Mouse (Mus musculus): ENCODE data around the gene Tbc1d2. TPM values are rescaled to one million over a fixed set of nuclear protein-coding genes. Genes with fewer than 3 reads are reported as not detected.
"Not testable (repeated sequence)": the region's sequence is repeated elsewhere in the genome, so short reads cannot be mapped to it uniquely, and the experiment has no call there.

Tbc1d2 gene
- polyA plus RNA-seq, 1 experiment from 2014 or later: 0.60 TPM

DNA sequence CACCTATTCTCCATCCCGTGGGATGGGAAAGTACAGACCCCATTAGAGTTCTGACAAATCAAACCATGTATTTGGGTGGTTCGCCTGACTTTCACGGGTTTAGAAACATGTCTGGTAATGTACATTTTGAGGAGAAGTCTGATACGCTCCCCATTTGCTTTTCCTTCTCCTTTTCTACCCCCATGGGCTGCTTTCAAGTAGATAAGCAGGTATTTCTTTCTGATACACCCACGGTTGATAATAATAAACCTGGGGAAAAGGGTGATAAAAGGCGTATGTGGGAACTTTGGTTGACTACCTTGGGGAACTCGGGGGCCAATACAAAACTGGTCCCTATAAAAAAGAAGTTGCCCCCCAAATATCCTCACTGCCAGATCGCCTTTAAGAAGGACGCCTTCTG, 68.0 kb downstream of the Tbc1d2 start:
- not testable (repeated sequence) for H3K9ac ChIP-seq (ENCODE audit: low read length); H3K4me1 ChIP-seq (ENCODE audit: control insufficient read depth, insufficient read depth, low read length); H3K4me2 ChIP-seq; H3K4me3 ChIP-seq (ENCODE audit: low read depth, low read length); DNase-seq (ENCODE audit: low spot score, missing footprints); H3K9me3 ChIP-seq (ENCODE audit: control insufficient read depth, low read length); H3K27me3 ChIP-seq (ENCODE audit: control insufficient read depth, insufficient read depth, low read length); H3K27ac ChIP-seq (ENCODE audit: low read depth, low read length); ATAC-seq (ENCODE audit: low FRiP score); H3K36me3 ChIP-seq (ENCODE audit: control insufficient read depth, insufficient read depth, low read length)
- 87% methylated on average over 9 of the region's 9 CpGs for WGBS

DNA sequence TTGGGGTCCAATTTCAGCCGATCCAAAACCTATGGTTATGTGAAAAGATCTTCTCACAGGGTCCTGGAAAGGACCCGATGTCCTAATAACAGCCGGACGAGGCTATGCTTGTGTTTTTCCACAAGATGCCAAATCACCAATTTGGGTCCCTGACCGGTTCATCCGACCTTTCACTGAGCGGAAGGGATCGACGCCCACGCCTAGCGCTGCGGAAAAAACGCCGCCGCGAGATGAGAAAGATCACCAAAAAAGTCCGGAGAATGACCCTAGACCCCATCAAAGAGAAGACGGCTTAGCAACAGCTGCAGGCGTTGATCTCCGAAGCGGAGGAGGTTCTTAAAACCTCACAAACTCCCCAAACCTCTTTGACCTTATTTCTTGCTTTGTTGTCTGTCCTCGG, 68.4 kb downstream of the Tbc1d2 start:
- not testable (repeated sequence) for H3K36me3 ChIP-seq (ENCODE audit: control insufficient read depth, insufficient read depth, low read length); ATAC-seq (ENCODE audit: low FRiP score); H3K27ac ChIP-seq (ENCODE audit: low read depth, low read length); H3K4me3 ChIP-seq (ENCODE audit: low read depth, low read length); H3K4me2 ChIP-seq; H3K9me3 ChIP-seq (ENCODE audit: control insufficient read depth, low read length); H3K27me3 ChIP-seq (ENCODE audit: control insufficient read depth, insufficient read depth, low read length); H3K4me1 ChIP-seq (ENCODE audit: control insufficient read depth, insufficient read depth, low read length); H3K9ac ChIP-seq (ENCODE audit: low read length); DNase-seq (ENCODE audit: low spot score, missing footprints)
- 91% methylated on average over 22 of the region's 22 CpGs for WGBS

- not testable (repeated sequence) for H3K4me1 ChIP-seq (ENCODE audit: control insufficient read depth, insufficient read depth, low read length); H3K4me2 ChIP-seq; H3K27me3 ChIP-seq (ENCODE audit: control insufficient read depth, insufficient read depth, low read length); ATAC-seq (ENCODE audit: low FRiP score); H3K27ac ChIP-seq (ENCODE audit: low read depth, low read length); H3K9ac ChIP-seq (ENCODE audit: low read length); DNase-seq (ENCODE audit: low spot score, missing footprints); H3K36me3 ChIP-seq (ENCODE audit: control insufficient read depth, insufficient read depth, low read length); H3K9me3 ChIP-seq (ENCODE audit: control insufficient read depth, low read length); H3K4me3 ChIP-seq (ENCODE audit: low read depth, low read length)
- WGBS: 91% methylated on average over 15 of the region's 15 CpGs
These were observed 69.2 kb downstream of the Tbc1d2 start for GRCm38 (mm10) chr4:46580799-46581243.

DNA sequence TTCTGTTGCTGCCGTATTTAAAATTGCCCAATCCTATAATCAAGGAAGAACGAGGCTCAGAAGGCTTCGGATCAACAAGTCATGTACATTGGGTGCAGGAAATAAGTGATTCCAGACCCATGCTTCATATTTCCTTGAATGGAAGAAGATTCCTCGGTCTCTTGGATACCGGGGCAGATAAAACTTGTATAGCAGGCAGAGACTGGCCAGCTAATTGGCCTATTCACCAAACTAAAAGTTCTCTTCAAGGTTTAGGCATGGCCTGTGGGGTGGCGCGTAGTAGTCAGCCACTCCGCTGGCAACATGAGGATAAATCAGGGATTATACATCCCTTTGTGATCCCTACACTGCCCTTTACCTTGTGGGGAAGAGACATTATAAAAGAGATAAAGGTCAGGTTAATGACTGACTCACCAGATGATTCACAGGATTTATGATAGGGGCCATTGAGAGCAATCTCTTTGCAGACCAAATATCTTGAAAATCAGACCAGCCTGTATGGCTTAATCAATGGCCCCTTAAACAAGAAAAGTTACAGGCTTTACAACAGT, 71.1 kb downstream of the Tbc1d2 start:
- WGBS: 91% methylated on average over 8 of the region's 8 CpGs
- H3K27me3 ChIP-seq (ENCODE audit: control insufficient read depth, insufficient read depth, low read length): not testable (repeated sequence)

GRCm38 (mm10) chr4:46578228-46578627, 71.8 kb downstream of the Tbc1d2 start:
- ATAC-seq (ENCODE audit: low FRiP score) (no peak), DNase-seq (ENCODE audit: low spot score, missing footprints) (no peak)
- Histone ChIP-seq H3K4me3 (ENCODE audit: low read depth, low read length) (no peak overlapping the region), H3K27ac (ENCODE audit: low read depth, low read length) (no peak overlapping the region), H3K4me2 (no peak overlapping the region), H3K9me3 (ENCODE audit: control insufficient read depth, low read length) (peaks cover 3% of the 10 kb centered on the region; the same call in 1 of the 2 replicates), H3K27me3 (ENCODE audit: control insufficient read depth, insufficient read depth, low read length) (no peaks in the 10 kb centered on the region), H3K4me1 (ENCODE audit: control insufficient read depth, insufficient read depth, low read length) (no peaks in the 10 kb centered on the region), H3K36me3 (ENCODE audit: control insufficient read depth, insufficient read depth, low read length) (no peaks in the 10 kb centered on the region), H3K9ac (ENCODE audit: low read length) (no peak overlapping the region)
- 82% methylated on average over 1 of the region's 1 CpGs for WGBS

More for the DNA sequence above, 71.1 kb downstream of the Tbc1d2 start:
- H3K4me1 ChIP-seq (ENCODE audit: control insufficient read depth, insufficient read depth, low read length); H3K4me3 ChIP-seq (ENCODE audit: low read depth, low read length); H3K4me2 ChIP-seq; ATAC-seq (ENCODE audit: low FRiP score); H3K36me3 ChIP-seq (ENCODE audit: control insufficient read depth, insufficient read depth, low read length); H3K9ac ChIP-seq (ENCODE audit: low read length); H3K9me3 ChIP-seq (ENCODE audit: control insufficient read depth, low read length); H3K27ac ChIP-seq (ENCODE audit: low read depth, low read length); DNase-seq (ENCODE audit: low spot score, missing footprints): not testable (repeated sequence)

DNA sequence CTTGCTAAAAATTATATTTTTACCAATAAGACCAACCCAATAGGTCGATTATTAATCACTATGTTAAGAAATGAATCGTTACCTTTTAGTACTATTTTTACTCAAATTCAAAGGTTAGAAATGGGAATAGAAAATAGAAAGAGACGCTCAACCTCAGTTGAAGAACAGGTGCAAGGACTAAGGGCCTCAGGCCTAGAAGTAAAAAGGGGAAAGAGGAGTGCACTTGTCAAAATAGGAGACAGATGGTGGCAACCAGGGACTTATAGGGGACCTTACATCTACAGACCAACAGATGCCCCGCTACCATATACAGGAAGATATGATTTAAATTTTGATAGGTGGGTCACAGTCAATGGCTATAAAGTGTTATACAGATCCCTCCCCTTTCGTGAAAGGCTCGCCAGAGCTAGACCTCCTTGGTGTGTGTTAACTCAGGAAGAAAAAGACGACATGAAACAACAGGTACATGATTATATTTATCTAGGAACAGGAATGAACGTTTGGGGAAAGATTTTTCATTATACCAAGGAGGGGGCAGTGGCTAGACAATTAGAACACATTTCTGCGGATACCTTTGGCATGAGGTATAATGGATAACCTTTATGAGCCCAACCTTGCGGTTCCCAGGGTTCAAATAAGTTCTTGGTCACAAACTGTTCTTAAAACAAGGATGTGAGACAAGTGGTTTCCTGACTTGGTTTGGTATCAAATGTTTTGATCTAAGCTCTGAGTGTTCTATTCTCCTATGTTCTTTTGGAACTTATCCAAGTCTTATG, 74.3 kb downstream of the Tbc1d2 start:
- H3K9me3 ChIP-seq (ENCODE audit: control insufficient read depth, low read length); H3K4me3 ChIP-seq (ENCODE audit: low read depth, low read length); H3K27ac ChIP-seq (ENCODE audit: low read depth, low read length); H3K4me2 ChIP-seq; H3K4me1 ChIP-seq (ENCODE audit: control insufficient read depth, insufficient read depth, low read length); H3K36me3 ChIP-seq (ENCODE audit: control insufficient read depth, insufficient read depth, low read length); ATAC-seq (ENCODE audit: low FRiP score); H3K27me3 ChIP-seq (ENCODE audit: control insufficient read depth, insufficient read depth, low read length); H3K9ac ChIP-seq (ENCODE audit: low read length); DNase-seq (ENCODE audit: low spot score, missing footprints): not testable (repeated sequence)
- WGBS: 80% methylated on average over 6 of the region's 10 CpGs

GRCm38 (mm10) chr4:46574841-46575240, 75.2 kb downstream of the Tbc1d2 start:
- no peak overlapping the region for H3K27ac ChIP-seq (ENCODE audit: low read depth, low read length)
- peaks cover under 1% of the 10 kb centered on the region; the same call in 1 of the 2 replicates for H3K4me1 ChIP-seq (ENCODE audit: control insufficient read depth, insufficient read depth, low read length)
- ATAC-seq (ENCODE audit: low FRiP score): no peak
- no peak overlapping the region for H3K4me3 ChIP-seq (ENCODE audit: low read depth, low read length)
- peaks cover 3% of the 10 kb centered on the region; the same call in 1 of the 2 replicates for H3K9me3 ChIP-seq (ENCODE audit: control insufficient read depth, low read length)
- no peaks in the 10 kb centered on the region for H3K36me3 ChIP-seq (ENCODE audit: control insufficient read depth, insufficient read depth, low read length)
- 87% methylated on average over 10 of the region's 12 CpGs for WGBS
- no peak overlapping the region for H3K4me2 ChIP-seq
- H3K27me3 ChIP-seq (ENCODE audit: control insufficient read depth, insufficient read depth, low read length): no peaks in the 10 kb centered on the region
- H3K9ac ChIP-seq (ENCODE audit: low read length): no peak overlapping the region
- no peak for DNase-seq (ENCODE audit: low spot score, missing footprints)

DNA sequence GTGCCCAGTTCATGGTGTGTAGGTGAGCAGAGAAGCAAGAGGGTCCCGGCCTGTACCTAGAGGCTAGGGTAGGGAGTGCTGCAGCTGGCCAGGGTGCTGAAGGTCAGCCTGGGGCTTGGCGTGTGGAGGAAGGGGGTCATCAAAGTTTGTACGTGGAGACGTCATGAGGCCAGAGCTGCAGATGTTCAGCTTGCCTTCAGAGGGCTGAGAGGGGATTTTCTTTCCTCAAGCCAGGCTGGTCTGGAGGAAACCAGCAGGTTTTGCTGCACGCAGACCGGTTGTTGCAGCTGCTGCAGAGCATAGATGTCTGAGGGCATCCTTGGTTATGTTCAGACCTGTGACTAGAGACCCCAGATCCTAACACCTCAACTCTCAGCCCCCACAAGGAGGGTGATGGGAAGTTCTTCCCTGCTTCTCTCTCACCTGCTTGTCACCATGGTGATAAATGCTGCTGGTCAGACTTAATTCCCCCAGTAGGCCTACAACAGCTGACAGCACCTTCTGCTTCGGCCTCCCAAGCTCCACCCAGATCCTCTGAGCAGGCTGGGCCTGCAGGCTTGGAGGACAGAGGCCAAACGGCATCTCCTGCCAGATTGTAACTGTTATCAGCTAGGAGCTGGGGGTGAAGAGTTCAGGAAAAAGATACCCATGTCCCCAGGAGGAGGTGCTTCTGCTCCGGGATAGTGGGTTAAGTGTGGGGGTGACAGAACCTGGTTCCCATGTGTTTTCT, 75.8 kb downstream of the Tbc1d2 start:
- Histone ChIP-seq H3K27me3 (ENCODE audit: control insufficient read depth, insufficient read depth, low read length) (no peaks in the 10 kb centered on the region), H3K4me2 (no peak overlapping the region), H3K4me1 (ENCODE audit: control insufficient read depth, insufficient read depth, low read length) (peaks cover 6% of the 10 kb centered on the region), H3K36me3 (ENCODE audit: control insufficient read depth, insufficient read depth, low read length) (no peaks in the 10 kb centered on the region), H3K9me3 (ENCODE audit: control insufficient read depth, low read length) (peaks cover 3% of the 10 kb centered on the region; the same call in 1 of the 2 replicates), H3K4me3 (ENCODE audit: low read depth, low read length) (no peak overlapping the region), H3K27ac (ENCODE audit: low read depth, low read length) (no peak overlapping the region), H3K9ac (ENCODE audit: low read length) (no peak overlapping the region)
- DNase-seq (ENCODE audit: low spot score, missing footprints) (no peak), ATAC-seq (ENCODE audit: low FRiP score) (no peak)
- 66% methylated on average over 9 of the region's 9 CpGs for WGBS

DNA sequence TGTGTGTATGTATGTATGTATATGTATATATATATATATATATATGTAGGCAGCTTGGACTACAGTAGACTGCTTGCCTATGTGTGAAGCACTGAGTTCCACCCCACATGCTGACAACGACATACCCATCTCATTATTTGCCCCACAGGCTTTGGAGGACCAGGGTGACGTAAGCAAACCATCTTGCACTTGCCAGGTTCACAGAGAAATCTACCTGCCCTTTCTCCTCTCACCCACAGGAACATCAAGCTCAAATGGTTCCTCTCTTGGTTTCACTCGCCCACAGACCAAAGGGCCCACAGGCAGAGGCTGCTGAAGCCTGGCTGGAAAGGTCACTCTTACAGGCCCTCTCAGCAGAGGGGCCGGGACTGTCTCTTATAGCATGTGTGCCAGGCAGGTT, 77.4 kb downstream of the Tbc1d2 start:
- Histone ChIP-seq H3K27me3 (ENCODE audit: control insufficient read depth, insufficient read depth, low read length) (no peaks in the 10 kb centered on the region), H3K27ac (ENCODE audit: low read depth, low read length) (no peak overlapping the region), H3K4me1 (ENCODE audit: control insufficient read depth, insufficient read depth, low read length) (peaks cover 6% of the 10 kb centered on the region), H3K4me2 (no peak overlapping the region), H3K4me3 (ENCODE audit: low read depth, low read length) (no peak overlapping the region), H3K9ac (ENCODE audit: low read length) (no peak overlapping the region), H3K9me3 (ENCODE audit: control insufficient read depth, low read length) (no peaks in the 10 kb centered on the region), H3K36me3 (ENCODE audit: control insufficient read depth, insufficient read depth, low read length) (no peaks in the 10 kb centered on the region)
- WGBS: 85% methylated on average over 4 of the region's 4 CpGs
- DNase-seq (ENCODE audit: low spot score, missing footprints) (no peak), ATAC-seq (ENCODE audit: low FRiP score) (no peak)
